Mouse (Mus musculus): Measurements from ENCODE around the gene Nlgn1.
"Not testable (repeated sequence)": the region's sequence is repeated elsewhere in the genome, so short reads cannot be mapped to it uniquely, and the experiment has no call there.

Gene Nlgn1

DNA sequence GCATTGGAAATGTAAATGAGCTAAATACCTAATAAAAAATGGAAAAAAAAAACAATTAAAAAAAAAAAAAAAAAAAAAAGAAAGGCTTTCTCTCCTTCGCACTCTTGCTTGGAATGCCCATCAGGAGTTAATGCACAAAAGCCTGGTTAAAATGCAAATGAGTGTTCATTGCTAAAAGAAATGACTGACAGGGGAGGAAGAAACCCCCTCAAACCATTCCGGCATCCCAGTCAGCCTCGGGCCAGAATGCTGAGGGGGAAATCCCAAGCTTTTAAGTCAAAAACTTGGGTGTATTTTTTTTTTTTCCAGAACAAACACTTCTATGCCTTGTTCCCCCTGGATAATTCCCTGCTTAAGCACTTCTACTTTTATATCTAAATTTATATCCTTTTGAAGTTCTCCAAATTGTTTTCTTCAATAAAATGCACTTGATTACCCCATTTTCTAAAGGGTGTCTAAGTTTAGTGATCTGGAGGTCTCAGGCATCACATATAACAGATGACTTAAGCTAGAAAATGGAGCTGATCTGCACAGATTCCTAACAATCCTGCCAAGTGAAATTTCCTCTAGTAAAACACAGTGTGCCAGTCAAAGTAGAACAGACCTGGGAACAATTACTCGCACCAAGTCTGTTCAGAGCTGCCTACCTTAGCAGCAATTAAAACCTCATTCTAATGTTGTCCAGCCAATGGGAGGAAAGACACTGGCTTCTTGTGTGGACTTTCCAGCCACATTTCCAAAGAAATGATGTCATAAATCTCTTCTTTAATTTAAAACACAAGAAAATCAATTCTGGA, 686.2 kb downstream of the Nlgn1 start:
- no peak for DNase-seq (ENCODE audit: low spot score)

DNA sequence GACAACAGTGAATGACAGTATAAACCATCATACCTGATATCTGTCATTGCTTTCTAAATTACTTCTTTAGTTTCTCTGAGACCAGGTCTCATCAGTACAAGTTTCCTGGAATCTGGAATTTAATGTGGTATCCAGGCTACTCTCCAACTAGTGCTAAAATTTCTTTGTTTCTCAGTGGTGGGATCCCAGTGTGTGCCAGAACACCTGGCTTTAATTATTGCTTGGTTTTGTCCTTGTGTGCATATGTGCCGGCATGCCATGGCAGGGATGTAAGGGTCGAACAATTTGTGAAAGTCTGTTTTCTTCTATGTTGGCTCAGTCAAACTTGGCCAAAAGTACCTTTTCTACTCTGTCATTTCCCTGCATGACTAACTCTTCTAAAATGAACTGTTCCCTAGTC, 703.1 kb downstream of the Nlgn1 start:
- DNase-seq (ENCODE audit: low spot score), result no peak

DNA sequence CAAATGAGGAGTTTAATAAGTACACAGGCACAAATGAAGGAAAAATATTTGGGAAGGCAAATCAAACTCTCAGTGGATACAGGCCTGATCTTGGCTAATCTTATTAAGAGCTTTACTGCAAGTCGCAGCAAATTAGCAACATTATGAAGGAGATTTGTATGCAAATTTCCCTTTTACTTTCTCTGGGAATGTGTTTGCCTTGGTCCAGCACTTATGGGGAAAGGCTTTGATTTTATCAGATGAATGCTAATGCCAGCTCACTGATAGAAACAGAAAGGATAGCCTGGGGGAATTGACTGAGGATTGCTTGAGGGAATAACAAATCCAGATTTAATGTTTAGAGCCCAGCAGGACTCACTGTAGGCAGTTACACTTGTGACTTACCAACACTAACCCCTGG, 725.7 kb downstream of the Nlgn1 start:
- DNase-seq (ENCODE audit: low spot score), result no peak

DNA sequence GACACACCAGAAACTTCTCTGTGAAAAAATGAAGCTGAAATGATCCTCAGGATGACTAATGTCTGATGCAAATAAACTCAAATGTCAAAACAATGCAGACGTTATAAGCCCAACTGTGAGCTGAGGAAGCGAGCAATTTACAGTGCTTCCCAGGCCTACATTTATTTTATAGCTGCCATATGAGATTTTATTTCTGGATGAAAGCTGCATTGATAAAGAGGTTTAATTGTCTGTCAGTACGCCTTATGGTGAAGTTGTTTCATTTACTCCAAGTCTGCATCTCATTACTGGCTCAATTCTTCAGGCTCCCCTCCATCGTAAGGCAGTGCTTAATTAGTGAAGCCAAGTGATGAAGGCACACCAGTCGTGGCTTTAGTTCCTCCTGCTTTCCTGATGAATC, 734.7 kb downstream of the Nlgn1 start:
- no peak for DNase-seq (ENCODE audit: low spot score)

DNA sequence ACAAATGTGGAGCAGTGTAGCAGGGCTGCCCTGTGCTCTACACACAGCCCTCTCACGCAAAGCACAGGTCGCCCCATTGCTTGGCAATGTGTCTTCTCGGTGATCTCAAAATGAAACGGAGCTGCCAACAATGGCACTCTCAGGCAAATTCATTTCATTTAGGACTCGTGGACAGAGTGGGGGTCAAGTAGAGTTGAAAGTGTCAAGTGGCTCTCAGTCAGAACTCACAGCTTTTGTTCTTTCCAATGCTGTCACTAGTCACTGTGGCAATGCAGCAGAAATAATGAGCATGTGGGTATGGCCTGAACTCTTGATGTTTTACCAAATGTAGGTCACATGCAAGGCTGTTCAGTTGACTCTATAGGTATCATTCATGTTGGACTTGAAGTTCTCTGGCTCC, 756.7 kb downstream of the Nlgn1 start:
- DNase-seq (ENCODE audit: low spot score), result peak; percentile 39

DNA sequence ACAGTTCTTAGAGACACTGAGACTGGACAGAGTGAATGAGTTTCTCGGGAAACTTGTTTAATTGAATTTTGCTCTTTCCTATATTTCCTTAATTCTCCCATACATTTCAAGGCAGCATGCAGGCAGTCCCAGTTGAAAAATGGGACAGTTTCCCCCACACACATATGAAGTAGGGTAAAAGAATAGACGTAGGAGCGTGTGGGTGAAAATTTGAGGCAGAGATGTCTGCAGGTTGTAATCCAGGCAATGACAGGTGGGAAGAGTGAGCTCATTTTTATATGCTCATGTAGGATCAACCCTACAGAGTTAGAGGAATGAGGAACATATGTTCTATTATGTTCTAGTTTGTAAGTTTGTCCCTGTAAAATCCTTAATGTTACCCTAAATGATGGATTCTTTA, 757.4 kb downstream of the Nlgn1 start:
- DNase-seq (ENCODE audit: low spot score), result no peak

DNA sequence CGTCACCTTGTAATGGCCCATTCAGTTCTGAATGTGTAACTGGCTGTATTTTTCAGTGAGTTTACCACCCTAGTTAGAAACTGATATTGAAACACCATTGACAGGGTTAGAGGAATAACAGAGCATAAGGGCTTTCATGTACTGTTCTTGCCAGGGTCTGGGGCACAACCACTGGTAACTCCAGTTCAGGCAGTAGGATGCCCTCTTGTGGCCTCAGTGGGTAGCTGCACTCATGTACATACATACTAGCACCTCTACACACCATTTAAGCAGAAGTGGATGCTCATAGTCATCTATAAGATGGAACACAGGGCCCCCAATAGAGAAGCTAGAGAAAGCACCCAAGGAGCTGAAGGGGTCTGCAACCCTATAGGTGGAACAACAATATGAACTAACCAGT, 773.7 kb downstream of the Nlgn1 start:
- DNase-seq (ENCODE audit: low spot score), result not testable (repeated sequence)

DNA sequence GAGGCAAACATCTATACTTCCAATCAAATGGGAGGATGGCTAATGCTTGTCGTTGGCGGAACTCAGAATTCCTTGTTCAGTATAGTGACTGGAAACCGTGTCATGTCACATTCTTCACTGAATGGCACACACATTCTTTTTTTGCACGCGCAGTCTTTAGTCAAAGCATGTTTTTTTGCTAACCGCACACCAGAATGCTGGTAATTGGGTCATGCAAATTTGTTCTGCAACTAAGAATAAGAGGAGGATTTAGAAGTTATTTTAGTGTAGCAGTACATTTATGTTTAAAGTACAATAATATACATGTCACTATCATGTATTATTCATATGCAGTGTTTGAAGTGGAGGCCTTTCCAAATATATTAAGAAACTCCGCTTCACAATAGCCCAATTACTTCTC, 783.2 kb downstream of the Nlgn1 start:
- DNase-seq (ENCODE audit: low spot score), result not testable (repeated sequence)

DNA sequence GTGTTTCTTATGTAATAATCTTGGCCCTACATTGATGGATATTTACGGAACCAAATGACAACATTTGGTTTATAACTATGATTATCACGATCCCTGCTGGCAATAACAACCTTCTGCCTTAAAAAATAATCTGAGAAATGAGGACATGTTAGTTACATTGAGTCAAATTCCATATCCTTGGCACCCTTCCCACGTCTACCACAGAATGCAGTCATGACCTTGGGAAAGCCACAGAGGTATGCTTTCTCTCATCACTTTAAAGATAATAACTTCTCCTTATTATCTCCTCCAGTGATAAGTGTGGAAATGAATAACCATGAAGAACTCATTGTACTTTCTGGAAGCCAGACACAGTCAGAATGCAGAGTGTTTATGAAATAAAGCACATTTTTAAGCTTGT, 808.0 kb downstream of the Nlgn1 start:
- DNase-seq (ENCODE audit: low spot score), result not testable (repeated sequence)

DNA sequence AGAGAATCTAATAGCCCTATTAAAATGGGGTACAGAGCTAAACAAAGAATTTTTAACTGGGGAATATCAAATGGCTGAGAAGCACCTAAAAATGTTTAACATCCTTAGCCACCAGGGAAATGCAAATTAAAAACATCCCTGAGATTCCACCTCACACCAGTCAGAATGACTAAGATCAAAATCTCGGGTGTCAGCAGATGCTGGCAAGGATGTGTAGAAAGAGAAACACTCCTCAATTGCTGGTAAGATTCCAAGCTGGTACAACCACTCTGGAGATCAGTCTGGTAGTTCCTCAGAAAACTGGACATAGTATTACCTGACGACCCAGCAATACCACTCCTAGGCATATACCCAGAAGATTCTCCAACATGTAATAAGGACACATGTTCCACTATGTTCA, 869.2 kb downstream of the Nlgn1 start:
- DNase-seq (ENCODE audit: low spot score), result no peak

DNA sequence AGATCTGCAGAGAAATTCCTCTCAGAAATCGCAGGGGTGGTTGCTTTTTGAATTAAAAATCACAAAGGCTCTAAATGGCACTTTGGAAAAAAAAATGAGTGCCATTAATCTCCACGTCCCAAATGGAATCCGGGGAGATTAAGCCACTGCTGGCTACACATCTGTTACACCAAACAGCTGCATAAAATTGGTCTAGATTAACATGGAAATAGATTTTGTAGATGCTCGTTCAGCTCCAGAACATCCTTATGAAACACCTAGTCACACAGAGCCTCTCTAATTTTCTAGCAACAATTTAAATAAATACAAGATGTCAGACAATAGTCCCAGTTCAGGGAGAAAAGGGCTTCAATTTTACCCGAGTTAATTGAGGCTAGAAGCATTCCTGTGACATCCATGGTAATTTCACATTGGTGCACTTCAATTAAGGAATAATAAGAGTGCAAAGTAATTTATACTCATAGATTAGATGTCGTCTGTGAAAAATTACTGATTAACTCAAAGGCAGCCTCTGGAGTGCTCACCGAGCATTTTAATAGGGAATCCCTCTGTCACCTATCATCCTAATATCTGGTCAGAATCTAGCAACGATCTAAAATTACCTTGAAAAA, 875.9 kb downstream of the Nlgn1 start:
- no peak for DNase-seq (ENCODE audit: low spot score)

DNA sequence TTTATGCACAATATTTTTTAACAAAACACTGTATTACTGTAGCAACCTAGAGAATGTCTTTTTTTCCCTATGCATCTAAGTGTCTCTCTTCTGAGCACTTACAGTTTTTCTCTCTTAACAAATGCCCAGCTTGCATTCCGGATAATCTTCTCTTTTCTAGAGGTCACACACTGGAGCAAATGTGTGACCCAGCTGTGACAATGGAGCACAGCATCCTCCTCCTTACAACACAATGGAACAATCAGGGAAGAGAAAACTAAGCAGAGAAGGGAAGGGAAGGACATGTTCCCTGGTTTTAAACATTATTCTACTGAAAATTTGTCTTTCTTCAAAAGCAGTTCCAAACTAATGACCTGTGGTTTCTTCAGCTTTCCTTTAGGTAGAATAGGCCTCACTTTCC, 879.9 kb downstream of the Nlgn1 start:
- DNase-seq (ENCODE audit: low spot score), result no peak

DNA sequence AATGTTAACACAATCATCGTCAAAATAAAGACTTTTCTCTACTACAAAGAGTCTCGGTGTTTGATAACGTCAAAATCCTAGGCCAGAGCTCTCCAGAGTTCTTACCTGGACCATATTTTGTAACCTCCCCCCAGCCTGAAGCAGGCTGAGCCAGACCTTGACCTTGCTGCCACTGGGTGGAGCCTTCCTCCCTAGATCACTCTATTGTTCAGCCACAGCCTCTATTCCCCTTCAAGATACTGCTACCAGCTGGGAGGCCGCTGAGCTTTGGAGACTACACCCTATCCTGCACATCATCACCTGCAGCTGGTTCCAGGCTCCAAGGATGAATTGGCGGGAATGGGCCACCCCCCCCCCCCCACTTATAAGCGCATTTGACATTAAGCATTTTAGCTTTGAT, 881.8 kb downstream of the Nlgn1 start:
- DNase-seq (ENCODE audit: low spot score), result no peak

DNA sequence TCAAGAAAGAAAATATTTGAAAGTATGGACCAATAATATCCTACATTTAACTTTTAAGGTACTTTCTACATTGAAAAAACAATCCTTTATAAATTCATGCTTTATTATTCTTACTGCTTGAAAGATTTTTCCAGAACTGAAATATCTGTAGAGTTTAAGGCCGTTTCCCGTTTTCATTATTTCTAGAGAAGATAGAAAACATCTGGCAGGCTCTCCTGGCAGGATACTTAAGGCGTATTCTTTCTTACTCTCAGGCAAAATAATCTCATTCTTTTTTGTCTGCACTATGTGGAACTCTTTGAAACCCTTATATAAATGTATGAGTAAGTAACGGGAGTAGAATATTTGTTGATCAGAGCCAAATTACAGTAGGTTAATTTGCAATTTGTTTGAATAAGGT, 882.9 kb downstream of the Nlgn1 start:
- no peak for DNase-seq (ENCODE audit: low spot score)

DNA sequence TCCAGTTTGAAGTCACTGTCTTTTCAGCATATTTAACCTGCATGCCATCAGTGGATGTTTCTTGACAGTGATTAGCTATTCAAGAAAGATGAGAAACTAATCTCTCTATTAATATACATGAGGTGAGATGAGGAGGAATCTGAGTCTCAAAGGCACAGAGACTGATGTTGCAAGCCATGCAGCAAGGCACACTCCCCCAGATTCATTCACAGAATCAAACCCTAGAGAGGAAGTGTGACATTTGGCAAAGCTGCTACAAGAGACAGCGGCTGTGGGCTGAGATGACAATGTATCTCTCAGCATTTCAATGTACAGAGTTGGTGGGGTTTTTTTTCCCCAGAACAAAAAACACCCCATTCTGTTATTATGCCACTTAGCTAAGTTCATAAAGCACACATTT, 885.1 kb downstream of the Nlgn1 start:
- DNase-seq (ENCODE audit: low spot score), result no peak

DNA sequence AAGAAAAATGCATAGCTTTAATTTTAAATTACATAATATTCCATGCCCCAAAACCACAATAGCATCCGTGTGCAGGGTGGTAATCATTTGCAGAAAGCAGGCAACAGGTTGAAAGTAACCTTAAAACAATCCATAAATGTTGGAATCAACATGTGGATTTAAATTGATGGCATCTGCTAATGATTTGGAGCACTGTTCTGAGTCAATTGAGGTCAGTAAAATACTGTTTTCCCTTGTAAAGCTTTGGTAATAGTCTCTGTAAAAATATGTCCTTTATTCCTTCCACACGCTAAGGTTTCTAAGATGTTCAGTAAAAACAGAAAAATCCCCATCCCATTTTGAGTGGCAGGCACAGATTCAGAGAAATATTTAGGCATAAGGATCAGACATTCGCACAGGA, 888.6 kb downstream of the Nlgn1 start:
- peak; percentile 17 for DNase-seq (ENCODE audit: low spot score)

DNA sequence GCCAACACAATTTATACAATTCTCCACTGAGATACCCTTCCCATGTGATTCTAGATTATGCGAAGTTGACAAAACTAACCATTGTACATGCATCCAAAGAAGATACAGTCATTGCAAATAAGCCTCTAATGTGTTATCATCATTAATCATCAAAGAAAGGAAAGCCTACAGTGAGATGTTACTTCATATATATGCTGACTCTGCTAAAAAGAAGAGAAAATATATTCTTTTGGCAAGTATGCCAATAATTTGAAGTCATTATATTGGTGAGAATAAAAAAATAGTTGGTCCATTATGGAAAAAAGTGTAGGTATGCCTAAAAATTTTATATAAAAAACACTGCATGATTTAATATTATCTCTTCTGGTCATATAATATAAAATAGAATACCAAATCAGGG, 889.6 kb downstream of the Nlgn1 start:
- no peak for DNase-seq (ENCODE audit: low spot score)

DNA sequence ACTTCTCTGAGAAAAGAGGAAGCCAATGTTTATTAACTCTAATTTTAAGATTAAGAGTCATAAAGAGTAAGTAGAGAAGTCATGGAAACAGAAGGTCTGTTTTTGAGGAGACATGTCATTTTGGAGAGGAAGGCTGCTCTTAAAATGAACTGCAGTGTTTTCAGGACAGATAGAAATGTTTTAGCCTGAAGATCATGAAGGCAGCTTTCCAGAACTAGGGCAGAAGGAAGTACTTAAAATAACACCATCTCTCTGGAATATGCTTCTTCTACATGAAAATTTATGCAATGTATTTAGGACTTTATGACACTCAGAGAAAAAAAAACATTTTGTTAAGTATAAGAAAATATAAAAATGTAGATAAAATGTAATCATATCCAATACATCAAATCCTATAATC, 905.3 kb downstream of the Nlgn1 start:
- DNase-seq (ENCODE audit: low spot score), result no peak

DNA sequence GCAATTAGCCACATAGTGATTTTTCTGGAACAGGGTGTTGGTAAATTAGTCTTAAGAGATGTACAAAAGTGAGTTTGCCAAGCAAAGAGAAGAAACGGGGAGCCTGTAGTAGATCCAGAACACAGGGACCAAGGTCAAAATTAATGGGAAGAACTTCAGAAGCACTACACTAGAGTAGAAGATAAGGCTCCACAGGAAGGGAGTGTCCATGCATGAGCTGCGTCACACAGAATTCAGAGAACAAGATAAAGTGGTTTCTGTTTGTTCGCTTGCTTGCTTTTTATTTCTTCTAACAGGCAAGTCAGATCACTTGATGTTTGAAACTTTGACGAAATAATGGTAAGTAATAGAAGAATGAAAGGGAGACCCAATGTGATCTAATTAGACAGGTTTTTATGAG, 920.3 kb downstream of the Nlgn1 start:
- DNase-seq (ENCODE audit: low spot score), result no peak
